Mouse (Mus musculus) CD4-positive helper T cell, adult 2 months (primary cell): Measurements from ENCODE around the gene Abhd17b.

Experiments used
- DNase-seq: peaks from one replicate; pipeline ENCODE4 v3.0.0-alpha.2; 2012; ENCODE audit warnings: low read depth, missing footprints, low spot score

Abhd17b gene

DNA sequence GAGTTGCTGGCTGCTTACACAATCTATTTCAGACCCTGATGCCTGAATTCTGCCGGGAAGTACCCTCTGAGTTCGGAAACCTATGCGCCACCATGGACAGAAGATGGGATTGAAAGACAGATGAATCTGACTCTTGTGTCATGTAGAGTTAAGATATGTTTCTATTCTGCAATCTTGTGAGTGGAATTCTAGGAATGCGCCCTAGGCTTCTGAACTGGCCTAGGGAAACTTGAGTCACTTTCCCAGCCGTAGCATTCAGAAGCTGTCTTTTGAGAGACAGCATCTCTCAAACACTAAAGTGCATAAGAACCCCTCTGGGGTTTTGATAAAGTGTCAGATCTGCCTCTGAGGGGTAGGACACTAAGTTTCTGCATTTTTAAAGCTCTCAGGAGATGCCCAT is 78.9 kb downstream of the Abhd17b start:
- no peak for DNase-seq

GRCm38 (mm10) chr19:21733176-21733575 is 80.2 kb downstream of the Abhd17b start:
- no peak for DNase-seq

DNA sequence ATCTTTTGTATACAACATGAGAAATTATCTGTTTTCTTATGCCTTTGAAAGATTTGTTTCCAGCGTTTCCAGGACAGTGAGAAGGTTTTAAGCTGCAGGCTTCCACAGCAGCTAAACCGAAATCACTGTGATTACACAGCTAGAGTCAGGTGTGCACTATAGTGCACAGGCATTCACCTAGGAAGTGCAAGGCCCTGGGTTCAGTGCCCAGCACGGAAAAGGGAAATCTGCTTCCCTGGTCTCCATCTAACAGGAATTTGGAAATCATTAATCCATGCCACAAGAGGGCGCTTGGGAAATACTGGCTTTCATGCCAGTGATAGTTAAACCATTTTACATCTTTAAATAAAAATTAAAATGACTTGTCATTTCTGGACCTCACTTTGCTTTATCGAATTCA is 81.1 kb downstream of the Abhd17b start:
- DNase-seq: no peak
